Mouse (Mus musculus) 3134 (cell line): ENCODE results near the gene Arhgef7.

ENCODE experiments used
- DNase-seq: peaks from one replicate; pipeline ENCODE4 v3.0.0-alpha.2; 2011; ENCODE audit warnings: low spot score; ENCODE audit not compliant: insufficient read length; ENCODE audit errors: extremely low read depth

Arhgef7 gene

DNA sequence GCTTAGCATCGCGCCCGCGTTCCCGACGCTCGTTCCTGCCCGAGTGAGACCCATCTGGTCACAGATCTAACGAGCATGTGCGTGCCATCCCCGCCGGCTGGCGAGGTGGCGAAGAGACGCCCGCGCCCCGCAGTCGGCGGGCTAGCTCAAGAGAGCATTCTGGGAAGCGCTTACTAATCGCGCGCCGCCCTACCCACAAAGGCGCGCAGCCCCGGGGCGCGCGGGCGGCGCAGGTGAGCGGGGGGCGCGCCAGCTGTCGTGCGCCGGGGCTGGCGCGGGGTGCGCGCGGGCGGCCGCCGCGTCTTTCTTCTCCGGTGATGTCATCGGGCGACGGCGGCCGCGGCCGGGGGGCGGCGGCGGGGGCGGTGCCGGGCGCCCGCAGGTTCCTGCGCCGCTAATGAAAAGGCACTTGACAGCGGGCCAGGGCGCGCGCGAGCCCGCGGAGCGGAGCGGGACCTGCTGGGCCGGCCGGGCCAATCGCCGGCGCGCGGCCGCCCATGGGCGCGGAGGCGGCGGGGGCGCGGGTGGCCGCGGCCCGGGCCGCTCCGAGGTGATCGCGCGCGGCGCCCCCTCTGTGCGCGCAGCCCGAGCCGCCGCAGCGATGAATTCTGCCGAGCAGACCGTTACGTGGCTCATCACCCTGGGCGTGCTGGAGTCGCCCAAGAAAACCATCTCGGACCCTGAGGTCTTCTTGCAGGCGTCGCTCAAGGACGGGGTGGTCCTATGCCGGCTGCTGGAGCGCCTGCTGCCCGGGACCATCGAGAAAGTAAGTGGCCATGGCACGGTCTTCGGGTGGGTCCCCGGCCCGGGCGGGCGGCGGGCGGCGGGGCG is at the start of gene Arhgef7:
Arhgef7 (plus strand) TSS at position 71 of the 831 bp plus-strand sequence.
- DNase-seq: no peak

DNA sequence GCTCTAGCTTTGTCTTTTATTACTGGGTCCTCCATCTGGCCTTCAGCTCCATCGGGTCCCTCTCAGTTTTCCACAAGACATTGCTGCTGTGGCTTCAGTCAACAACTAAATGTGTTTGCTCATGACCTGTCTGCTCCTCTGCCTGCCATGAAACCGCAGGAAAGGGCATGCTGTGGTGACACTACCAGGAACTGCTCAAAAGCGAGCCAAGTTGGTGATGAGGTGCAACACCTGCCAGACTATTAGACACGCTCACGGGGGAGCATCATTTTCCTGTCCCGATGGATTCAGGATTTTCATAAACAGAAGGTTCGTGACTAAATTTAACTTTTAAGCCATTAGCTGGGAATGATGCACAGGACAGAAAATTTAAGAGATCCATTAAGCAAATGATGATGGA is 43.0 kb upstream of the Arhgef7 start:
- no peak for DNase-seq

- DNase-seq: no peak
Measured at GRCm38 (mm10) chr8:11687251-11687650, 40.3 kb upstream of the Arhgef7 start.

DNA sequence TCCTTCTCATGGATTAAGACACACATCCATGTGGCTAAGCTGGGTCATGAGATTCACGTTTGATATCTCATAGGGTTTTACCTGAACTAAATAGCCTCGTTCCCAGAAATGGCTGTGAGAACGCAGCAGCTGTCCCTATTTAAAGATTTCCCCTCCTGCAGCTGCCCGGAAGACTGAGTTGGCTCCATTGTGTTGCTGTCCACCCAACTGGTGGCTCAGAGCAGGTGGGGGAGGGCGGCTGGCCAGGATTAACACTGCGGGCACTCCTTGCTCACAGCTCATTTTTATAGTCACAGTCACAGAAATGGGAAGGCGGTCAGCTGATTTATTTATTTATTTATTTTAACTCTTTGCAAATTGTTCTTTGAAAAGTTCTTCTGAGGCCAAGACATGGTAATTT is 37.6 kb upstream of the Arhgef7 start:
- no peak for DNase-seq

GRCm38 (mm10) chr8:11691284-11691683 is 36.2 kb upstream of the Arhgef7 start:
- peak; percentile 37 for DNase-seq

DNA sequence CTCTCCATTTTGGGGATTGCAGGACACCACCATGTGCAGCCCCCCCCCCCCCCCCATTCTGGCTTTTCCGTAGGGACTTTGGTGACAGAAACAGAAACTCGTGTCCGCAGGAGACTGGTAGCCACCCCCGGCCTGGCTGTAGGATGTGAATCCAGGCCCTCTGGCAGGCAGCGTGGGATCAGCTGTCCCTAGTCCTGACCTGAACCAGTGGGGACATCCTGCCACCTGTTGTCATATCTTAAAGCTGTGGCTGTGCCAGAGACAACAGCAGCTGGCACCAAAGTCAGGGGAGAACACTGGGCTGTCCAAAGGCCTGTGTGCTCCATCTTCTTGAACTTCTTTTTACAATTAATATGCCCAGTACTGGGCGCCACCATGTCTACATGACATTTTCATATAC is 35.8 kb upstream of the Arhgef7 start:
- DNase-seq: no peak

GRCm38 (mm10) chr8:11692455-11692854 is 35.1 kb upstream of the Arhgef7 start:
- no peak for DNase-seq

DNA sequence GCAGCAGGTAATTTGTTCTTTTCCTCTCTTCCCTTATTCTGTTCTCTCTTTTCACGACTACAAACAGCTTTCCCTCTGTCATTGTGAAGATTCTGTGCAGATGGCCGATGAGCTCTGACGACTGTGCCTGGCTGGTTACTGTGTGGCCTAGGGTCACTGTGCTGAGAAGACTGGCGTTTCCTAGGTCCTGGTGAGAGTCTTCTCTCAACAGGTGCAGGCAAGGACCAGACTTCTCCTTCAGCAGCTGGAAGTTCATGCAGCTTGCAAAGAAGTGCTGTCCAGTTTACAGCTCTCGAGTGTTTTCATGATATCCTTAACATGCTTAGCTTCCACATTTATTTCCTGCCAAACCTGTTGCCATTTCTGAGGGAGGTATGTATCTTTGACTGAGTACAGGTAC is 33.5 kb upstream of the Arhgef7 start:
- no peak for DNase-seq

GRCm38 (mm10) chr8:11696176-11696575 is 31.3 kb upstream of the Arhgef7 start:
- no peak for DNase-seq

GRCm38 (mm10) chr8:11697467-11697866 is 30.1 kb upstream of the Arhgef7 start:
- DNase-seq: no peak

- DNase-seq: no peak
Measured at GRCm38 (mm10) chr8:11699442-11700001, 28.0 kb upstream of the Arhgef7 start.

GRCm38 (mm10) chr8:11700060-11701032 is 27.2 kb upstream of the Arhgef7 start:
- DNase-seq: peak; percentile 54

DNA sequence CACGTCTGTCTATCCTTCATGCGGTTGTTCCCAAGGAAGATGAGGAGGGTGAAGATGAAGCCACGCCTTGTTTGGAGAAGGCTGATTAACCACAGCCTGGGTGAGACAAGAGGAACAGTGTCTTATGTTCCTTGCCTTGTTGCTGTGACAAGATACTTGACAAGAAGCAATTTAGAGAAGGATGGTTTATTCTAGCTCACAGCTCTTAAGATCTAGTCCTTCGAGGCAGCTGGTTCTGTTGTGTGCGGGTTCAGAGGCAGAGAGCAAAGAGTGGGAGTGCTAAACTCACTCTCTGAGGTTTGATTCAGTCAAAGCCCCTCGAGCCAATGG is 26.5 kb upstream of the Arhgef7 start, which contains the start of gene 1700016D06Rik:
1700016D06Rik (minus strand) TSS at position 31 of the 330 bp plus-strand sequence.
- no peak for DNase-seq

DNA sequence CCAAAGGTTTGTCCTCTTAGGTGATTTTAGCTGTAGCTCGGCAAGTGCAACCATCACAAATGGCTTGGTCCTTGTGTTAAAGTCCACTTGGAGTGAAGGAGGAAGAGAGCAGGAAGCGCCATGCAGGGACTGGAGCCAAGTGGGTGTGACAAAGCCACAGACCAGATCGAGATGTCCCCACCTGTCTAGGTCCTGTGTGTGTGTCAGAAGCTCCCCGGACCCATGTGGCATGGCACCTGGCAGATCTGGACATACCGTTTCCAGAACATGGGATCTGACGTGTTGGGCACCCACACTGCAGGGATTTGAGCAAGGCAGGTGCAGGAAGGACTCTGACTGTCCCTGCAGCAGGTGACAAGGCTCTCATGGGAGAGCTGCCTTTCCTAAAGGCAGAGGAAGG is 26.1 kb upstream of the Arhgef7 start:
- no peak for DNase-seq

DNA sequence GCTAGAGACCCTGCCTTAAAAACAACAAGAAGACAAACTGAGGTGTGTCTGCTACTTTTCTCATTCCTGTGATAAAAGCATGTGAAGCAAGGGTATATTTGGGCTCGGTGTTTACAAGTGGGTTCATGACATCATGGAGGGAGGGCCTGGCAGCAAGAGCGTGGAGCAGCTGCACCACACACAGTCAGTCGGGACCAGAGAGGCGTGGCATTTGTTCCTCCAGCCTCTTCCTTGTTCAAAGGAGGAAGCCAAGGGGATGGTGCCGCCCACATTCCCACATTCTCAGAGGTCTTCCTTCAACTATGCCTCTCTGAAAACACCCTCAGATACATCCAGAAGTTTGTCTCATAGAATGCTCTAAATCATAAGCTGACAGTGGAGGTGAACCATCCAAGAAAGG is 23.7 kb upstream of the Arhgef7 start:
- DNase-seq: no peak

DNA sequence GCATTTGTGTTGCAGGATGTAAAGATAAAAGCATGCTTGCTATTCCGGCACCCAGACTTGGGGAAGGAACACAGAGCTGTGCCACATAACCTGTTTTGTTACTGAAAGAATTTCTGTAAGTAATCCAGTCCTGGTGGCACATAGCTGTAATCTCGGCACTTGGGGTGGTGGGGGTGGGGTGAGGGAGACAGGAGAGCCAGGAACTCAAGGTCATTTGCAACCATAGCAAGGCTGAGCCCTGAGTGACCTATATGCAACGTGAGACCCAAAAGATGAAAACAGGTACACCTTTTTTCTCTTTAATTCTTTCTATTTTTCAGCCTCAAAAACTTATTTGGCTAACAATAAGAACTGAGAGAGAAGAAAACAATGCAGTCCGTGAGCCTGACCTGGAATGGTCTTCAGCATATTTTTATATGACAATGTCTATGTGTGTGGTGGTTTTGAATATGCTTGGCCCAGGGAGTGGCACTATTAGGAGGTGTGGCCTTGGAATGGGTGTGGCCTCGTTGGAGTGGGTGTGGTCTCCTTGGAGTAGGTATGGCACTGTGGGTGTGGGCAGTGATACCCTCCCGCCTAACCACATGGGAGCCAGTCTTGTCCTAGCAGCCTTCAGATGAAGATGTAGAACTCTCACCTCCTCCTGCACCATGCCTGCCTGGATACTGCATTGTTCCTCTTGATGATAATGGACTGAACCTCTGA is 22.7 kb upstream of the Arhgef7 start:
- DNase-seq: no peak

- no peak for DNase-seq
Measured at GRCm38 (mm10) chr8:11705818-11706217, 21.7 kb upstream of the Arhgef7 start.

DNA sequence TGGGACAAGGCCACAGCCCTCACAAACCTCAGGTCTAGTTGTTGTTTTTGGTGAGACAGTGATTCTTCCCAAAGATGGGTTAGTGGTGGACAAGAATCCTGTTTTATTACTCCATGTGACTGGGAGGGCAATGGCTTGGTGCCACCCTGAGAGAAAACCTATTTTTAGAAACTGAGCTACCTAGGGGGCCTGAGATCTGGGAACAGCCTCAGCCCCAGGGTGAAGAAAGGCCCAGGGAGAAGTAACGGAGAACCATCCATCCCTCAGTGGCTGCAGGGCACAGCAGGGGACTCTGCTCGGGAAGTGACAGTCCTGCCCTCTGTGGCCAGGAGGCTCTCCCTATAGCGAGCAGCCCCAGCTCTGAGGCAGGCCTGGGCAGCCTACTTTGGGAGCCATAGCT is 19.8 kb upstream of the Arhgef7 start:
- no peak for DNase-seq

GRCm38 (mm10) chr8:11708815-11709214 is 18.7 kb upstream of the Arhgef7 start:
- DNase-seq: no peak

GRCm38 (mm10) chr8:11709542-11709941 is 18.0 kb upstream of the Arhgef7 start:
- no peak for DNase-seq

- no peak for DNase-seq
Measured at GRCm38 (mm10) chr8:11710415-11710814, 17.1 kb upstream of the Arhgef7 start.
